Mouse (Mus musculus): ENCODE results near the gene Oxct2b. TPM values are rescaled to one million over a fixed set of nuclear protein-coding genes. Genes with fewer than 3 reads are reported as not detected.

Gene Oxct2b
- total and polyA plus RNA-seq, 3 experiments = not detected

DNA sequence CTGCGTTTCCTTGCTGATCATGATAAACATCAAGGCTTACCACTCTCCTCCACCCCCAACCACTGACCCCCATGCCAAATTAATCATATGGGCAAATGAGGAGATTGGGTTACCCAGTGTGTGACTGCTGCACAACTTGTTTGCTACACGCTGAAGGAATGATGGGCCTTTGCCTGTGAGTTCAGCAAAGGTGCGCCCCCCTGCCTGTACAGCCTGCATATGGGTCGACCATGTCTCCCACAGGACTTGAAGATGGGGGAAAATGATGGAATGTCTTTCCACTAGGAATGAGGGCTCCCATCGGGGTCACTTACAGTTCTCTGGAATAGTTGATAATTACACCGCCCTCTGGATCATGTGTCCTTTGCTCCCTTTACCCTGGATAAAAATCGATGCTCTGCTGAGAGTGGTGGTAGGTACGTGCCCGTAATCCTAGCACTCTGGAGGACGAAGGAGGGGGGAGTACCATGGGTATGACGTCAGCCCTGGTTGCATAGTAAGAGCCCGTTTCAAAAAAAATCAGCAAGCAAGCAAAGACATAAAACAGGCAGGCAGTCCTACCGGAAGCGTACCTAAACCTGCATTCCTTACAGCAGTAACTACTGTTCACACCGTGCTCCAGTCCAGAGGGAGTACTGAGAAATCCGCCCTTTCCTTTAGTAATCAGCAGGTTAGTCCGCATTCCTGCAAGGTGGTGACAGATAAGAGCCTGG, 22.8 kb upstream of the Oxct2b start:
- in situ Hi-C loops (cut with MboI; ENCODE audit: low pct_ligation_motif_present, low pct_unique_long_range_greater_than_20kb, low sequenced_read_pairs) = no loop called here
- TF ChIP-seq PAX5 (IDR thresholded peaks at IDR 0.05; ENCODE audit: low read length) (no peak), TCF12 (IDR thresholded peaks at IDR 0.05; ENCODE audit: low read depth, low read length) (no peak), IRF4 (IDR thresholded peaks at IDR 0.05; ENCODE audit: low read depth, low read length) (no peak), ZMIZ1 (IDR thresholded peaks at IDR 0.05; ENCODE audit: low read depth, low read length) (no peak), ELF1 (IDR thresholded peaks at IDR 0.05; ENCODE audit: low read depth, low read length) (no peak), MAFK (IDR thresholded peaks at IDR 0.05; ENCODE audit: insufficient replicate concordance, low read length) (no peak), RAD21 (IDR thresholded peaks at IDR 0.05; ENCODE audit: low read depth, low read length) (no peak), UBTF (IDR thresholded peaks at IDR 0.05; ENCODE audit: low read depth, low read length) (no peak), HCFC1 (IDR thresholded peaks at IDR 0.05; ENCODE audit: low read depth, low read length) (no peak), ETS1 (conservative IDR thresholded peaks at IDR 0.05; ENCODE audit: low read depth, low read length) (no peak), USF1 (IDR thresholded peaks at IDR 0.05; ENCODE audit: low read depth, low read length) (no peak), SIN3A (IDR thresholded peaks at IDR 0.05; ENCODE audit: low read length) (no peak), MAZ (IDR thresholded peaks at IDR 0.05; ENCODE audit: low read depth, low read length) (no peak), MEF2A (IDR thresholded peaks at IDR 0.05; ENCODE audit: borderline replicate concordance, low read depth, low read length) (no peak), MYC (IDR thresholded peaks at IDR 0.05; ENCODE audit: low read depth, low read length) (no peak), CHD2 (IDR thresholded peaks at IDR 0.05; ENCODE audit: low read length) (no peak), E2F4 (IDR thresholded peaks at IDR 0.05; ENCODE audit: insufficient replicate concordance, low read depth, low read length) (no peak)
- dilution Hi-C loops (cut with MboI; ENCODE audit: extremely low pct_ligation_motif_present, extremely low pct_unique_long_range_greater_than_20kb, low sequenced_read_pairs) = no loop called here
- Histone ChIP-seq H3K27me3 (replicated peaks) (no peaks in the 10 kb centered on the region), H3K4me3 (replicated peaks in 1 of 3; ENCODE audit: low read depth in 2 of 3, low read length in 2 of 3, poor library complexity in 1 of 3) (no peak overlapping the region), H3K36me3 (replicated peaks in 1 of 2; ENCODE audit: control insufficient read depth in 1 of 2, insufficient read depth in 1 of 2, low read length in 1 of 2) (no peaks in the 10 kb centered on the region), H3K9ac (ENCODE audit: insufficient read depth, low read depth) (no peak overlapping the region), H3K27ac (ENCODE audit: insufficient read depth, low read depth) (no peak overlapping the region), H3K9me3 (replicated peaks; ENCODE audit: low read length) (no peaks in the 10 kb centered on the region), H3K4me2 (ENCODE audit: insufficient read depth, low read depth, poor library complexity, severe bottlenecking) (no peak overlapping the region), H3K4me1 (ENCODE audit: control insufficient read depth in 1 of 2, insufficient read depth in 2 of 2) (no peaks in the 10 kb centered on the region), H3K79me2 (replicated peaks; ENCODE audit: control insufficient read depth, extremely low read depth, insufficient read depth, poor library complexity, severe bottlenecking) (no peaks in the 10 kb centered on the region)
- DNase-seq (ENCODE audit: extremely low read depth) = no peak

DNA sequence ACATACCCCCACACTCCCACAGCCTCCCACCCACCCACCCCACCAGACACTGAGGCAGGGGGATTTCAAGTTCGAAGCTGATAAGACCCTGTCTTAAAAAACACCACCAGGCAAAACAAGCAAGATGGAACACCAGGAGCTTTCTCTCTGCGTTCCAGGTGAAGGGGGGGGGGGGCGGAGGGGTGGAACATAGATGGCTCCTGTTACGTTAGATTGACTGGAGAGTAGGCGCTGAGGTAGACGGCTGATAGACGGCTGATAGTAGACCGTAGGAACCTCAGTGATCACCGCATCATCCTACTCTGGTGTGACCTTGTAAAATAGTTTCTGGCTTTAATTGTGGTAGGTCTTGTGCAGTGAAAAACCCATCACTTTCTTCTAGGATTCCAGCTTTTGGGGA, 22.2 kb upstream of the Oxct2b start:
- in situ Hi-C loops (cut with MboI; ENCODE audit: low pct_ligation_motif_present, low pct_unique_long_range_greater_than_20kb, low sequenced_read_pairs) (no loop called here), dilution Hi-C loops (cut with MboI; ENCODE audit: extremely low pct_ligation_motif_present, extremely low pct_unique_long_range_greater_than_20kb, low sequenced_read_pairs) (no loop called here)
- Histone ChIP-seq H3K36me3 (replicated peaks in 1 of 2; ENCODE audit: control insufficient read depth in 1 of 2, insufficient read depth in 1 of 2, low read length in 1 of 2) (no peaks in the 10 kb centered on the region), H3K27ac (ENCODE audit: insufficient read depth, low read depth) (no peak overlapping the region), H3K4me2 (ENCODE audit: insufficient read depth, low read depth, poor library complexity, severe bottlenecking) (no peak overlapping the region), H3K4me1 (ENCODE audit: control insufficient read depth in 1 of 2, insufficient read depth in 2 of 2) (no peaks in the 10 kb centered on the region), H3K9ac (ENCODE audit: insufficient read depth, low read depth) (no peak overlapping the region), H3K27me3 (replicated peaks) (no peaks in the 10 kb centered on the region), H3K79me2 (replicated peaks; ENCODE audit: control insufficient read depth, extremely low read depth, insufficient read depth, poor library complexity, severe bottlenecking) (no peaks in the 10 kb centered on the region), H3K4me3 (replicated peaks in 1 of 3; ENCODE audit: low read depth in 2 of 3, low read length in 2 of 3, poor library complexity in 1 of 3) (no peak overlapping the region), H3K9me3 (replicated peaks; ENCODE audit: low read length) (no peaks in the 10 kb centered on the region)
- DNase-seq (ENCODE audit: extremely low read depth) = no peak
- TF ChIP-seq E2F4 (IDR thresholded peaks at IDR 0.05; ENCODE audit: insufficient replicate concordance, low read depth, low read length) = no peak
- TF ChIP-seq MXI1 (IDR thresholded peaks at IDR 0.05; ENCODE audit: low read depth, low read length) = no peak
- no peak for TF ChIP-seq EP300 (IDR thresholded peaks at IDR 0.05; ENCODE audit: low read length)
- no peak for TF ChIP-seq JUN (IDR thresholded peaks at IDR 0.05; ENCODE audit: insufficient read depth, low read depth, low read length)
- no peak for TF ChIP-seq HCFC1 (IDR thresholded peaks at IDR 0.05; ENCODE audit: low read depth, low read length)
- no peak for TF ChIP-seq MYC (IDR thresholded peaks at IDR 0.05; ENCODE audit: low read depth, low read length)
- TF ChIP-seq ZC3H11A (IDR thresholded peaks at IDR 0.05; ENCODE audit: low read depth, low read length) = no peak

Measured in CH12.LX (cell line).